14 mouse cellular contexts compared by ENCODE assay signal in genomic region chr6:39106812-39107211, GRCm38 (mm10). TPM values are rescaled to one million over a fixed set of nuclear protein-coding genes. Genes with fewer than 3 reads are reported as not detected.
DNase-seq lines count a peak whose midpoint lies in the region; ATAC-seq and TF ChIP-seq lines count a peak whose summit lies in the region.
"Had no signal": no experiment of that assay in that cellular context is flagged by ENCODE, and none has a peak within 500 bp of the region (broad histone marks: within the 10 kb centered on the region; RNA-seq: fewer than 3 reads in every experiment).

No protein-coding gene starts in this region.

- no peaks in the 10 kb centered on the region for H3K9me3 ChIP-seq in ES-Bruce4 (replicated peaks; ENCODE audit: control insufficient read depth, insufficient read depth, low read length, poor library complexity, severe bottlenecking)
- H3K9me3 ChIP-seq: liver, embryonic 15.5 days; midbrain, embryonic 10.5 days; neural tube, embryonic 13.5 days; stomach, embryonic 15.5 days had no signal

- peak; percentile 56; the same call in 1 of the 2 replicates for ATAC-seq in common myeloid progenitor, adult 5-6 weeks (replicated peaks; ENCODE audit: low read depth, poor library complexity, severe bottlenecking)
- ATAC-seq: hindbrain, embryonic 16.5 days had no signal

- DNase-seq in gastrocnemius, adult 2 months = no peak
- DNase-seq in gastrocnemius, adult 8-10 months (ENCODE audit: low spot score in 2 of 2) = no peak
- no peak for DNase-seq in lung, adult 2 months
- no peak for DNase-seq in lung, postnatal 14 days
- DNase-seq in heart, postnatal 4 days = no peak
- DNase-seq in frontal cortex, postnatal 10 days (ENCODE audit: low spot score in 2 of 2) = no peak
- DNase-seq: right cerebral cortex, postnatal 14 days had no signal

- no peaks in the 10 kb centered on the region for H3K4me1 ChIP-seq in lung, adult 2 months (ENCODE audit: control insufficient read depth, insufficient read depth, low read length)
- H3K4me1 ChIP-seq in ES-Bruce4 (ENCODE audit: control insufficient read depth, insufficient read depth, low read length) = no peaks in the 10 kb centered on the region
- H3K4me1 ChIP-seq: liver, embryonic 15.5 days; midbrain, embryonic 10.5 days; neural tube, embryonic 13.5 days; stomach, embryonic 15.5 days had no signal

- intact Hi-C loops in gastrocnemius, adult 2 months (cut with DNase I) = no loop called here

- H3K27me3 ChIP-seq in ES-Bruce4 (ENCODE audit: control insufficient read depth, insufficient read depth, low read length, poor library complexity, severe bottlenecking) = no peaks in the 10 kb centered on the region
- H3K27me3 ChIP-seq: liver, embryonic 15.5 days; neural tube, embryonic 13.5 days; stomach, embryonic 15.5 days had no signal

- H3K27ac ChIP-seq in gastrocnemius, adult 2 months = no peak overlapping the region
- no peak overlapping the region for H3K27ac ChIP-seq in ES-Bruce4 (ENCODE audit: insufficient read depth, low read length)
- H3K27ac ChIP-seq: liver, embryonic 15.5 days; midbrain, embryonic 10.5 days; neural tube, embryonic 13.5 days; stomach, embryonic 15.5 days had no signal

- no peak overlapping the region for H3K4me3 ChIP-seq in gastrocnemius, adult 2 months
- no peak overlapping the region for H3K4me3 ChIP-seq in lung, adult 2 months (replicated peaks; ENCODE audit: extremely low read depth, low read depth, low read length)
- H3K4me3 ChIP-seq in ES-Bruce4 (ENCODE audit: low read depth, low read length) = no peak overlapping the region
- H3K4me3 ChIP-seq: liver, embryonic 15.5 days; midbrain, embryonic 10.5 days; neural tube, embryonic 13.5 days; stomach, embryonic 15.5 days had no signal

- peak; percentile 17; the same call in 1 of the 2 replicates for TF ChIP-seq CTCF in gastrocnemius, adult 2 months (IDR thresholded peaks at IDR 0.05)
- peak; percentile 12; the same call in 1 of the 2 replicates for TF ChIP-seq CTCF in lung, adult 2 months (IDR thresholded peaks at IDR 0.05; ENCODE audit: insufficient read depth, low read length)
- TF ChIP-seq CTCF in ES-Bruce4 (IDR thresholded peaks at IDR 0.05; ENCODE audit: low read depth, low read length) = peak; percentile 35

- no peak for TF ChIP-seq POLR2A in lung, adult 2 months (IDR thresholded peaks at IDR 0.05; ENCODE audit: borderline replicate concordance, extremely low read depth, low read depth, low read length)
- TF ChIP-seq POLR2A in ES-Bruce4 (IDR thresholded peaks at IDR 0.05; ENCODE audit: insufficient read depth, low read length) = no peak

- no peak overlapping the region for H3K9ac ChIP-seq in ES-Bruce4 (ENCODE audit: low read depth, poor library complexity, severe bottlenecking)
- H3K9ac ChIP-seq: liver, embryonic 15.5 days; neural tube, embryonic 13.5 days; stomach, embryonic 15.5 days had no signal

- WGBS in lung, adult 2 months = 67% methylated on average over 2 of the region's 2 CpGs

- no peaks in the 10 kb centered on the region for H3K36me3 ChIP-seq in ES-Bruce4 (ENCODE audit: control insufficient read depth, insufficient read depth, low read length, poor library complexity, severe bottlenecking)
- H3K36me3 ChIP-seq: liver, embryonic 15.5 days; midbrain, embryonic 10.5 days; neural tube, embryonic 13.5 days; stomach, embryonic 15.5 days had no signal

- TF ChIP-seq EP300 in ES-Bruce4 (IDR thresholded peaks at IDR 0.05; ENCODE audit: insufficient read depth, low read depth, low read length) = no peak

RNA-seq across cellular contexts. Expression of gene Parp12, which starts 11.3 kb away (rescaled TPM):
- 1 to 10 TPM; 3.6 to 4.0 TPM for total RNA-seq in gastrocnemius, adult 2 months (2021)
- 1 to 10 TPM; 1.7 to 3.6 (median 2.6) TPM for total RNA-seq in gastrocnemius, adult 8-10 months (2022)
- 46.7 and 51.8 TPM in 2 replicates for polyA plus RNA-seq in lung, adult 2 months (2012; rRNA removed)
- 9.7 and 10.7 TPM in 2 replicates for polyA plus RNA-seq in ES-Bruce4 (2011; ENCODE audit: insufficient read depth, insufficient read length, low read depth, missing spikeins)
- 8.5 and 13.7 TPM in 2 replicates for total RNA-seq in common myeloid progenitor, adult 5-6 weeks (2017)
- 10 to 100 TPM; 14.6 to 15.7 TPM for total RNA-seq in heart, postnatal 4 days (2021)
